Mouse (Mus musculus) embryonic facial prominence, embryonic 15.5 days (tissue): Measurements from ENCODE around the gene Slc38a6. TPM values are rescaled to one million over a fixed set of nuclear protein-coding genes. Genes with fewer than 3 reads are reported as not detected.
A peak's percentile ranks its signal among the peaks of the same experiment; 100 is the strongest.

ENCODE experiments used
- ATAC-seq: fragments of 200-750 bp; cut with Nextera tagmentation; 2 replicates; pipeline ENCODE4 v1.8.0; 2017; ENCODE audit warnings: low read depth, moderate TSS enrichment; ENCODE audit not compliant: insufficient number of reproducible peaks, low FRiP score, low TSS enrichment
- H3K27ac ChIP-seq: fragments of 300-500 bp; sonication (generic); replicated peaks from 2 replicates; pipeline ENCODE4 v1.5.1; 2015; ENCODE audit warnings: mild to moderate bottlenecking, inconsistent platforms
- H3K27me3 ChIP-seq: fragments of 300-500 bp; sonication (generic); 2 replicates; pipeline ENCODE4 v1.6.1; 2015; ENCODE audit warnings: inconsistent platforms
- H3K36me3 ChIP-seq: fragments of 300-500 bp; sonication (generic); 2 replicates; pipeline ENCODE4 v1.6.1; 2015; ENCODE audit warnings: mild to moderate bottlenecking, inconsistent platforms
- H3K4me1 ChIP-seq: fragments of 300-500 bp; sonication (generic); 2 replicates; pipeline ENCODE4 v1.6.1; 2015; ENCODE audit warnings: inconsistent platforms
- H3K4me2 ChIP-seq: fragments of 300-500 bp; sonication (generic); replicated peaks from 2 replicates; pipeline ENCODE4 v1.6.1; 2015; ENCODE audit warnings: mild to moderate bottlenecking, inconsistent platforms
- H3K4me3 ChIP-seq: fragments of 300-500 bp; sonication (generic); replicated peaks from 2 replicates; pipeline ENCODE4 v1.5.1; 2015; ENCODE audit warnings: mild to moderate bottlenecking, inconsistent platforms
- H3K9ac ChIP-seq: fragments of 300-500 bp; sonication (generic); 2 replicates; pipeline ENCODE4 v1.6.1; 2015; ENCODE audit warnings: inconsistent platforms
- H3K9me3 ChIP-seq: fragments of 300-500 bp; sonication (generic); replicated peaks from 2 replicates; pipeline ENCODE4 v1.6.1; 2016; ENCODE audit warnings: inconsistent platforms
- WGBS: fragments of 180-500 bp; shearing (Covaris S2); methylation state at CpG from one replicate; pipeline ENCODE4 v1.1.7; 2015; 5-methylcytosine and 5-hydroxymethylcytosine counted together
- polyA plus RNA-seq: library from polyadenylated mRNA; unstranded; fragments of >200 nt; fragmentation: Nextera tagmentation; extraction: Ambion mirVana; gene quantifications from 2 replicates; pipeline ENCODE4 v1.2.1, GENCODE M21; 2015

Gene Slc38a6
- polyA plus RNA-seq, 1 experiment from 2014 or later = 16.5 TPM

GRCm38 (mm10) chr12:73357311-73357710 lies 70.7 kb downstream of the Slc38a6 start:
- no peak overlapping the region for H3K27ac ChIP-seq
- 55% methylated on average over 5 of the region's 5 CpGs for WGBS
- H3K4me3 ChIP-seq = no peak overlapping the region
- 0 out of 2 replicates have a peak, but pooled peaks have one; percentile 56 for ATAC-seq
- H3K4me1 ChIP-seq = 0 out of 2 replicates have a peak, but pooled peaks cover 14% of the 10 kb centered on the region
- no peak overlapping the region for H3K4me2 ChIP-seq
- no peaks in the 10 kb centered on the region for H3K27me3 ChIP-seq
- H3K9me3 ChIP-seq = no peaks in the 10 kb centered on the region
- no peaks in the 10 kb centered on the region for H3K36me3 ChIP-seq
- no peak overlapping the region for H3K9ac ChIP-seq

- Histone ChIP-seq H3K36me3 (no peaks in the 10 kb centered on the region), H3K4me3 (no peak overlapping the region), H3K4me2 (no peak overlapping the region), H3K4me1 (0 out of 2 replicates have a peak, but pooled peaks cover 14% of the 10 kb centered on the region), H3K27me3 (no peaks in the 10 kb centered on the region), H3K27ac (no peak overlapping the region), H3K9me3 (no peaks in the 10 kb centered on the region), H3K9ac (no peak overlapping the region)
- 83% methylated on average over 3 of the region's 3 CpGs for WGBS
- ATAC-seq = no peak
Measured at GRCm38 (mm10) chr12:73357736-73358135, 71.2 kb downstream of the Slc38a6 start.

- no peak overlapping the region for H3K4me2 ChIP-seq
- H3K4me1 ChIP-seq = 0 out of 2 replicates have a peak, but pooled peaks cover 14% of the 10 kb centered on the region
- H3K9ac ChIP-seq = no peak overlapping the region
- no peak overlapping the region for H3K4me3 ChIP-seq
- 72% methylated on average over 2 of the region's 2 CpGs for WGBS
- no peak for ATAC-seq
- no peaks in the 10 kb centered on the region for H3K36me3 ChIP-seq
- H3K9me3 ChIP-seq = no peaks in the 10 kb centered on the region
- H3K27ac ChIP-seq = no peak overlapping the region
- no peaks in the 10 kb centered on the region for H3K27me3 ChIP-seq
Measured at GRCm38 (mm10) chr12:73358640-73359039, 72.1 kb downstream of the Slc38a6 start.

- H3K4me2 ChIP-seq = no peak overlapping the region
- H3K27me3 ChIP-seq = no peaks in the 10 kb centered on the region
- no peaks in the 10 kb centered on the region for H3K36me3 ChIP-seq
- ATAC-seq = no peak
- 86% methylated on average over 4 of the region's 4 CpGs for WGBS
- H3K9me3 ChIP-seq = no peaks in the 10 kb centered on the region
- no peak overlapping the region for H3K27ac ChIP-seq
- 0 out of 2 replicates have a peak, but pooled peaks cover 12% of the 10 kb centered on the region for H3K4me1 ChIP-seq
- H3K4me3 ChIP-seq = no peak overlapping the region
- H3K9ac ChIP-seq = no peak overlapping the region
Measured at GRCm38 (mm10) chr12:73359520-73359919, 72.9 kb downstream of the Slc38a6 start.

- H3K9ac ChIP-seq = no peak overlapping the region
- H3K27me3 ChIP-seq = no peaks in the 10 kb centered on the region
- ATAC-seq = no peak
- no peak overlapping the region for H3K4me3 ChIP-seq
- H3K36me3 ChIP-seq = no peaks in the 10 kb centered on the region
- no peak overlapping the region for H3K27ac ChIP-seq
- H3K4me2 ChIP-seq = no peak overlapping the region
- 88% methylated on average over 11 of the region's 11 CpGs for WGBS
- no peaks in the 10 kb centered on the region for H3K9me3 ChIP-seq
- H3K4me1 ChIP-seq = 0 out of 2 replicates have a peak, but pooled peaks cover 3% of the 10 kb centered on the region
Measured at GRCm38 (mm10) chr12:73361201-73361600, 74.6 kb downstream of the Slc38a6 start.

GRCm38 (mm10) chr12:73363401-73363800 lies 76.8 kb downstream of the Slc38a6 start:
- 91% methylated on average over 6 of the region's 6 CpGs for WGBS

GRCm38 (mm10) chr12:73363956-73364355 lies 77.4 kb downstream of the Slc38a6 start:
- Histone ChIP-seq H3K4me2 (no peak overlapping the region), H3K9ac (no peak overlapping the region), H3K9me3 (no peaks in the 10 kb centered on the region), H3K4me1 (peaks cover 16% of the 10 kb centered on the region), H3K4me3 (no peak overlapping the region), H3K36me3 (no peaks in the 10 kb centered on the region), H3K27me3 (no peaks in the 10 kb centered on the region), H3K27ac (no peak overlapping the region)
- WGBS = 90% methylated on average over 3 of the region's 3 CpGs
- ATAC-seq = no peak

More at GRCm38 (mm10) chr12:73363401-73363800, 76.8 kb downstream of the Slc38a6 start:
- no peak overlapping the region for H3K4me2 ChIP-seq
- H3K9me3 ChIP-seq = no peaks in the 10 kb centered on the region
- no peak overlapping the region for H3K9ac ChIP-seq
- peaks cover 15% of the 10 kb centered on the region for H3K4me1 ChIP-seq
- no peak overlapping the region for H3K27ac ChIP-seq
- no peak for ATAC-seq
- no peak overlapping the region for H3K4me3 ChIP-seq
- no peaks in the 10 kb centered on the region for H3K36me3 ChIP-seq
- H3K27me3 ChIP-seq = no peaks in the 10 kb centered on the region

GRCm38 (mm10) chr12:73366581-73366980 lies 80.0 kb downstream of the Slc38a6 start:
- Histone ChIP-seq H3K9me3 (no peaks in the 10 kb centered on the region), H3K4me2 (no peak overlapping the region), H3K4me1 (peaks cover 26% of the 10 kb centered on the region), H3K36me3 (no peaks in the 10 kb centered on the region), H3K9ac (no peak overlapping the region), H3K27me3 (no peaks in the 10 kb centered on the region), H3K4me3 (no peak overlapping the region), H3K27ac (no peak overlapping the region)
- 80% methylated on average over 7 of the region's 7 CpGs for WGBS
- no peak for ATAC-seq

- Histone ChIP-seq H3K36me3 (no peaks in the 10 kb centered on the region), H3K27ac (peak overlapping the region; percentile 83), H3K9ac (no peak overlapping the region), H3K4me2 (peak overlapping the region; percentile 37), H3K4me1 (peaks cover 26% of the 10 kb centered on the region), H3K27me3 (no peaks in the 10 kb centered on the region), H3K9me3 (no peaks in the 10 kb centered on the region), H3K4me3 (no peak overlapping the region)
- 9% methylated on average over 20 of the region's 20 CpGs for WGBS
- peak; percentile 91 for ATAC-seq
Measured at GRCm38 (mm10) chr12:73367460-73368079, 81.0 kb downstream of the Slc38a6 start.

- Histone ChIP-seq H3K9ac (no peak overlapping the region), H3K27me3 (no peaks in the 10 kb centered on the region), H3K27ac (no peak overlapping the region), H3K36me3 (no peaks in the 10 kb centered on the region), H3K4me2 (no peak overlapping the region), H3K4me1 (peaks cover 26% of the 10 kb centered on the region), H3K4me3 (no peak overlapping the region), H3K9me3 (no peaks in the 10 kb centered on the region)
- no peak for ATAC-seq
- WGBS = 86% methylated on average over 7 of the region's 7 CpGs
Measured at GRCm38 (mm10) chr12:73368868-73369608, 82.5 kb downstream of the Slc38a6 start.

GRCm38 (mm10) chr12:73370367-73370944 lies 83.9 kb downstream of the Slc38a6 start:
- Histone ChIP-seq H3K27me3 (no peaks in the 10 kb centered on the region), H3K9me3 (no peaks in the 10 kb centered on the region), H3K4me3 (no peak overlapping the region), H3K9ac (no peak overlapping the region), H3K4me1 (peaks cover 26% of the 10 kb centered on the region), H3K4me2 (no peak overlapping the region), H3K36me3 (no peaks in the 10 kb centered on the region), H3K27ac (no peak overlapping the region)
- WGBS = 66% methylated on average over 4 of the region's 4 CpGs
- ATAC-seq = no peak
